Mouse (Mus musculus) embryonic facial prominence, embryonic 11.5 days (tissue): ENCODE measurements around the gene Adam15. TPM values are rescaled to one million over a fixed set of nuclear protein-coding genes. Genes with fewer than 3 reads are reported as not detected.

Source experiments
- ATAC-seq: fragments of 200-750 bp; cut with Nextera tagmentation; replicated peaks from 2 replicates; pipeline ENCODE4 v1.8.0; 2017; ENCODE audit warnings: low read depth; ENCODE audit not compliant: insufficient number of reproducible peaks, low FRiP score, low TSS enrichment
- DNase-seq: peaks from one replicate; pipeline ENCODE4 v3.0.0-alpha.2; 2015; ENCODE audit warnings: low spot score
- H3K27ac ChIP-seq: fragments of 300-500 bp; sonication (generic); replicated peaks from 2 replicates; pipeline ENCODE4 v1.5.1; 2014; ENCODE audit warnings: mild to moderate bottlenecking, low read depth, low read length, control low read depth
- H3K27me3 ChIP-seq: fragments of 300-500 bp; sonication (generic); 2 replicates; pipeline ENCODE4 v1.6.1; 2014; ENCODE audit warnings: mild to moderate bottlenecking, low read length, moderate library complexity, mixed read lengths; ENCODE audit not compliant: control insufficient read depth, insufficient read depth
- H3K36me3 ChIP-seq: fragments of 300-500 bp; sonication (generic); replicated peaks from 2 replicates; pipeline ENCODE4 v1.6.1; 2014; ENCODE audit warnings: low read depth, mild to moderate bottlenecking, low read length, moderate library complexity, mixed read lengths; ENCODE audit not compliant: control insufficient read depth, insufficient read depth
- H3K4me1 ChIP-seq: fragments of 300-500 bp; sonication (generic); 2 replicates; pipeline ENCODE4 v1.6.1; 2014; ENCODE audit warnings: low read length, mixed read lengths; ENCODE audit not compliant: control insufficient read depth, insufficient read depth
- H3K4me2 ChIP-seq: fragments of 300-500 bp; sonication (generic); 2 replicates; pipeline ENCODE4 v1.6.1; 2014; ENCODE audit warnings: low read depth, mild to moderate bottlenecking, control low read depth, low read length, moderate library complexity
- H3K4me3 ChIP-seq: fragments of 300-500 bp; sonication (generic); 2 replicates; pipeline ENCODE4 v1.5.1; 2014; ENCODE audit warnings: low read depth, low read length, control low read depth
- H3K9ac ChIP-seq: fragments of 300-500 bp; sonication (generic); replicated peaks from 2 replicates; pipeline ENCODE4 v1.6.1; 2014; ENCODE audit warnings: mild to moderate bottlenecking, control low read depth, low read length
- H3K9me3 ChIP-seq: fragments of 300-500 bp; sonication (generic); replicated peaks from 2 replicates; pipeline ENCODE4 v1.6.1; 2016; ENCODE audit warnings: mild to moderate bottlenecking, low read length, inconsistent platforms, mixed read lengths; ENCODE audit not compliant: control insufficient read depth
- WGBS: fragments of 180-500 bp; shearing (Covaris S2); extraction: QIAGEN DNeasy Blood & Tissue Kit; methylation state at CpG from one replicate; pipeline ENCODE4 v1.1.7; 2014; 5-methylcytosine and 5-hydroxymethylcytosine counted together
- polyA plus RNA-seq: library from polyadenylated mRNA; unstranded; fragments of >200 nt; fragmentation: Nextera tagmentation; extraction: Ambion mirVana; gene quantifications from 2 replicates; pipeline ENCODE4 v1.2.1, GENCODE M21; 2014

The Adam15 gene
- polyA plus RNA-seq, 1 experiment from 2014 or later: 17.8 TPM

- H3K27me3 ChIP-seq: no peaks in the 10 kb centered on the region
- ATAC-seq (no peak), DNase-seq (no peak)
- no peaks in the 10 kb centered on the region for H3K9me3 ChIP-seq
- WGBS: 93% methylated on average over 18 of the region's 18 CpGs
- H3K27ac ChIP-seq: no peak overlapping the region
- no peaks in the 10 kb centered on the region for H3K36me3 ChIP-seq
- no peak overlapping the region for H3K4me2 ChIP-seq
- H3K4me1 ChIP-seq: peaks cover 2% of the 10 kb centered on the region; the same call in 1 of the 2 replicates
- no peak overlapping the region for H3K9ac ChIP-seq
- no peak overlapping the region for H3K4me3 ChIP-seq
Measured at GRCm38 (mm10) chr3:89380711-89381110, 30.9 kb upstream of the Adam15 start.

GRCm38 (mm10) chr3:89380291-89380690, 30.5 kb upstream of the Adam15 start:
- Histone ChIP-seq H3K36me3 (no peaks in the 10 kb centered on the region), H3K27ac (no peak overlapping the region), H3K4me3 (no peak overlapping the region), H3K27me3 (no peaks in the 10 kb centered on the region), H3K9ac (no peak overlapping the region), H3K4me2 (no peak overlapping the region), H3K9me3 (no peaks in the 10 kb centered on the region), H3K4me1 (peaks cover 2% of the 10 kb centered on the region; the same call in 1 of the 2 replicates)
- no peak for ATAC-seq
- DNase-seq: no peak
- 93% methylated on average over 14 of the region's 14 CpGs for WGBS

- no peak overlapping the region for H3K9ac ChIP-seq
- no peaks in the 10 kb centered on the region for H3K9me3 ChIP-seq
- H3K4me1 ChIP-seq: peaks cover 2% of the 10 kb centered on the region; the same call in 1 of the 2 replicates
- H3K27me3 ChIP-seq: no peaks in the 10 kb centered on the region
- H3K4me2 ChIP-seq: no peak overlapping the region
- DNase-seq (no peak), ATAC-seq (no peak)
- H3K4me3 ChIP-seq: no peak overlapping the region
- no peak overlapping the region for H3K27ac ChIP-seq
- no peaks in the 10 kb centered on the region for H3K36me3 ChIP-seq
- WGBS: 86% methylated on average over 31 of the region's 31 CpGs
Measured at GRCm38 (mm10) chr3:89379388-89380131, 29.8 kb upstream of the Adam15 start.

- Histone ChIP-seq H3K27me3 (no peaks in the 10 kb centered on the region), H3K36me3 (no peaks in the 10 kb centered on the region), H3K9ac (peak overlapping the region; percentile 70), H3K27ac (0 out of 2 replicates have a peak overlapping the region, but pooled peaks have one; percentile 0), H3K4me3 (peak overlapping the region; percentile 53), H3K9me3 (no peaks in the 10 kb centered on the region), H3K4me2 (peak overlapping the region; percentile 87), H3K4me1 (peaks cover 2% of the 10 kb centered on the region; the same call in 1 of the 2 replicates)
- DNase-seq (peak; percentile 89), ATAC-seq (peak; percentile 86)
- WGBS: 1% methylated on average over 25 of the region's 29 CpGs
Measured at GRCm38 (mm10) chr3:89378394-89379067, 28.7 kb upstream of the Adam15 start.

- no peak overlapping the region for H3K27ac ChIP-seq
- WGBS: 75% methylated on average over 4 of the region's 4 CpGs
- ATAC-seq (peak; percentile 16), DNase-seq (no peak)
- no peak overlapping the region for H3K4me3 ChIP-seq
- H3K36me3 ChIP-seq: no peaks in the 10 kb centered on the region
- H3K27me3 ChIP-seq: no peaks in the 10 kb centered on the region
- no peaks in the 10 kb centered on the region for H3K9me3 ChIP-seq
- peak overlapping the region; percentile 87; the same call in 1 of the 2 replicates for H3K4me2 ChIP-seq
- H3K9ac ChIP-seq: no peak overlapping the region
- H3K4me1 ChIP-seq: peaks cover 2% of the 10 kb centered on the region; the same call in 1 of the 2 replicates
Measured at GRCm38 (mm10) chr3:89377831-89378230, 28.0 kb upstream of the Adam15 start.

GRCm38 (mm10) chr3:89373581-89374231, 23.9 kb upstream of the Adam15 start:
- ATAC-seq: no peak
- WGBS: 46% methylated on average over 5 of the region's 5 CpGs
- no peak overlapping the region for H3K9ac ChIP-seq

GRCm38 (mm10) chr3:89367338-89367737, 17.5 kb upstream of the Adam15 start:
- H3K9me3 ChIP-seq: no peaks in the 10 kb centered on the region
- no peak overlapping the region for H3K4me3 ChIP-seq
- H3K9ac ChIP-seq: no peak overlapping the region
- no peaks in the 10 kb centered on the region for H3K27me3 ChIP-seq
- H3K4me2 ChIP-seq: no peak overlapping the region
- DNase-seq: no peak
- H3K4me1 ChIP-seq: no peaks in the 10 kb centered on the region
- WGBS: 57% methylated on average over 11 of the region's 11 CpGs
- no peak overlapping the region for H3K27ac ChIP-seq
- ATAC-seq: no peak
- no peaks in the 10 kb centered on the region for H3K36me3 ChIP-seq

More at GRCm38 (mm10) chr3:89373581-89374231, 23.9 kb upstream of the Adam15 start:
- Histone ChIP-seq H3K4me1 (peaks cover under 1% of the 10 kb centered on the region; the same call in 1 of the 2 replicates), H3K9me3 (no peaks in the 10 kb centered on the region), H3K4me3 (no peak overlapping the region), H3K36me3 (no peaks in the 10 kb centered on the region), H3K27me3 (no peaks in the 10 kb centered on the region), H3K27ac (no peak overlapping the region), H3K4me2 (no peak overlapping the region)
- no peak for DNase-seq
